Mouse (Mus musculus): ENCODE results near the gene Prkcd. TPM values are rescaled to one million over a fixed set of nuclear protein-coding genes. Genes with fewer than 3 reads are reported as not detected.
"Not testable (repeated sequence)": the region's sequence is repeated elsewhere in the genome, so short reads cannot be mapped to it uniquely, and the experiment has no call there.

Prkcd gene
- total RNA-seq, 2 experiments from 2014 or later: 37.2 to 38.6 TPM

DNA sequence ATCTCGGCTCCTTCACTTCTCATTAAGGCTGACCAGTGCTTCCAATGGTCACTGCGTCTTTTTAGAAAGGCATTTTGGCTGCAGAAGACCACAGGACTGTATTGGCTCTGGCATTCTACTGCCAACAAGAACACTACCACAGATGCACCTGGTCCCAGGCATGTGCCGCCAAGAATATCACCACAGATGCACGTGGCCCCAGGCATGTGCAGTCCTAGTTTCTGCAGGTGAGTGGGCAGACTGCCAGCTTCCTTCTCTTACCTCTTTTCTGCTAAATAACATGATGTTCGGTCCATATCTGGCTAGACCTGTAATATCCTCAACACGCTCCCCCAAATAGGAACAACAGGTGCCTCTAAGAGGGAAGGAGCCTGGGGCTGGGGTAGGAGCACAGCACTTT is 17.8 kb downstream of the Prkcd start:
- no peak for DNase-seq (ENCODE audit: low spot score in 2 of 2)

DNA sequence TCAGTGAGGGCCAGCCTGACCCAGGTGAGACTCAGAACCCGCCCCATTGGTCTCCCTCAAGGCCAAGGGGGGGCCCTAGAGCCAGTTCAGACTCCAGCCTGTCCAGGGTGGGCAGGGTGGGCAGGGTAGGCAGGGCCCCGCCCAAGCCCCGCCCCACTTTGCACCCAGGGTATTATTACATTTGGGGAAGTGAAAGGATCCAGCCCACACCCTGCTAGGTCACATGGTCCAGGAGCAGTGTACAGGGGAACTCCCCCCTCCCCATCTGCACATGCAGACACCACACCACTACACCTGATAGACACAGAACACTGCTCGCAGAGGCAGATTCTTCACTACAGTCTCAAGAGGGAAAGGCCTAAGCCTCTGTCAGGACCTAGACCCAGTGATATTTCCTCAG is 18.3 kb downstream of the Prkcd start:
- no peak for DNase-seq (ENCODE audit: low spot score in 2 of 2)

DNA sequence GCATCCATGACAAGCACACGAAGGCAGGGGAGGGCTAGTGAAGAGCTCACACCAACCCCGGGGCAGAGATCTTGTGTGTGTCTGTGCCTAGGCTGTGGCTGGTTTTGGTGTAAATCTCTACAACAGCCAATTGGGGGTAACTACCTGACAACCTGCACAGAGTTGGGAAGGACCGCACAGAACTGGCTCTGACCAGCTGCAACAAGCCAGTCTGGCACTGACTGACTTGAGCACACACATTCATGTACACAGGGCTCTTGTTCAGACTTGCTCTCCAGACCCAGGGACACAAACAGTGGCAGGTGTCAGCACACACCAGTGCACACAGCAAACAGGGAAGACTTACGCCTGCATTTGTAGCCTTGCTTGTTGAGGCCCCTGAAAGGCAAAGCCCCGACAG is 19.2 kb downstream of the Prkcd start:
- no peak for DNase-seq (ENCODE audit: low spot score in 2 of 2)

DNA sequence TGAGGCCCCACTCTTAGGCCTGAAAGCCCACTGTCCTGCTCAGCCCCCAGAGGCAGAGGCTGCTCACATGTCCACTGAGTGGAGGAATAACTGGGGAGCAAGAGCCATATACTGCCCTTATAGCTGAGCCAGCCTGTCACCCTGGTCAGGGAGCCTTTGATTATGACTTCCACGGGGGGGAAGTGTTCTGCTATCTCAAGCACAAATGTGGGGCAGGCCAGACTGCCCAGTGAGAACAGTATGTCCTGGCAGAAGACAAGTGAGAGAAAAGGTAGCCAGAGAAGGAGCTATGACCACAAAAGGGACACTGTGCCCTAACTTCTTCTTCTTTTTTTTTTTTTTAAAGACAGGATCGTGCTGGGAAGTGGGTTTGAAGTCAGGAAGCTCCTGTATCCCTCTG is 28.9 kb downstream of the Prkcd start:
- DNase-seq (ENCODE audit: low spot score in 2 of 2): no peak

DNA sequence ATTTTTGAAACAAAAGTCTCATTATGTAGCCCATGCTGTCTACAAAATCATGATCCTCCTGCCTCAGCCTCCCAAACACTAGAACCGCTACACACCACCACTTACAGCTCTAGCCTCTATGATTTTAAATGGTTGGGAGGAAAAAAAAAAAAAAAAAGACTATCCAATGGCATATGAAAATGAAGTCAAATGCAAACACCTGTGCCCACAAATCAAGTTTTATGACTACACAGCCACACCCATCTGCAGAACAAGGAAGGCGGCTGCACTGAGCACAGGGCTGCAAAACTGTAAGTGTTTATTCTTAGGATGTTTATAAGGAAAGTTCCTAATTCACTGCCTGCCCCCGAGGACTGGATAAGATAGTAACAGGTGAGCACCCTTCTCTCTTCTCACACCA is 29.6 kb downstream of the Prkcd start:
- DNase-seq (ENCODE audit: low spot score in 2 of 2): no peak

DNA sequence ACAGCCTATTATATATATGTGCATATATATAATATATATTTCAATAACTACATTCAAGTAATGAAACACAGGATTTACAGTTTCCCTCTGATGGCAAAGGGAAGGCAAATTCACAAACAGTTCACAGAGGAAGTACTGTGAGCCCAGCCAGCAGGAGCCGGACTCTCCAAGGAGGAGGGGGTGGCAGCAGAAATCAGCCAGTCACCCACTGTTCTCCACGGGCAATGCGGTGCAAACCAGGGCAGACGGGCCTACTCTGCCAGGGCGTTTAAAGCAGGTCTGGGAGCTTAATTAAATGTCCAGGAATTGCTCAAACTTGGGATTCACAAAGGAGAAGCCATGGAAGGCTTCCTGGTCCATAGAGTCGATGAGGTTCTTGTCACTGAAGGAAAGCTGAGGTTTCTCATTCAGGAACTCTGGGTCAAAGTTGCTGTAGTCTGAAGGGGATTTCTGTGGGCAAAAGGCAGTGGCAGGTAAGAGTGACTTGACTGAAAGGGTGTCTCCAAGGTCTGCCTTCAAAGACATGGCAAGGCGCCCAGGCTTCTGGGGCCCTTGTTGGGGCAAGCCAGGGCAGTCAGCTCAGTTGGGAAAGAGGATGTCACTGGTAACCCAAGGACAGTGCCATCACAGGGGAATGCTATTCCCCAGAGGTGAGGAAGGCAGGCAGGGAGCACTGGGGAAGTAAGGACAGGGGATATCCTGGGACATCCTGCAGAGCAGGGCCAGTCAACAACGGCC is 30.3 kb downstream of the Prkcd start:
- DNase-seq (ENCODE audit: low spot score in 2 of 2): peak in 1 of 2 experiments; percentile 51

DNA sequence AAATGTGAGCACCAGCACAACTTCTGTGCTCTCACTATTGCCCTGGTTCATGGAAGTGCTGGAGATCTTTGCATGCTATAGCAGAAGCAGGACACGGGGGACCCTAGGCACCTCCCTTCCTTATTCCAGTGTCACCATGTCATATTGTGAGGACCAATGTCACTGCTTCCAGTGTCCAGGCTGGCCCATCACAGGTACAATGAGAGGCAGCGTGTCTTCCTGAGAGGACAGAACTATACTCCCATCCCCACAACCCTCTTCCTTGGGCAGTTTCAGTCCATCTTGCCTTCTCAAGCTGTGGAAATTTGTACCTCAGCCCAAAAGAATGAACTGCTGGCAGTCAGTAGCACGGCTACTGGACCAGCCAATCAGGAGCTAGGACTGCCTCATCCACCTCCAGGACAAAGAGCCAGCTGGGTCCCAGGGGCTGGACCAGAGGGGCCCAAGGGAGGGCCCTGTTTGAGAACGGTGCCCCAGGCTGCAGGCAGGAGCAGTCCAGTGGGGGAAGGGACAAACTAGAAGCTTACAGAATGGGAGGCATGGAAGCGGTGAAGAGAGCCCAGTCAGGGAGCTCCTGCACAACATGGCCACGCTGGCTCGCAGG is 31.8 kb downstream of the Prkcd start:
- DNase-seq (ENCODE audit: low spot score in 2 of 2): peak; percentile 36 to 52

DNA sequence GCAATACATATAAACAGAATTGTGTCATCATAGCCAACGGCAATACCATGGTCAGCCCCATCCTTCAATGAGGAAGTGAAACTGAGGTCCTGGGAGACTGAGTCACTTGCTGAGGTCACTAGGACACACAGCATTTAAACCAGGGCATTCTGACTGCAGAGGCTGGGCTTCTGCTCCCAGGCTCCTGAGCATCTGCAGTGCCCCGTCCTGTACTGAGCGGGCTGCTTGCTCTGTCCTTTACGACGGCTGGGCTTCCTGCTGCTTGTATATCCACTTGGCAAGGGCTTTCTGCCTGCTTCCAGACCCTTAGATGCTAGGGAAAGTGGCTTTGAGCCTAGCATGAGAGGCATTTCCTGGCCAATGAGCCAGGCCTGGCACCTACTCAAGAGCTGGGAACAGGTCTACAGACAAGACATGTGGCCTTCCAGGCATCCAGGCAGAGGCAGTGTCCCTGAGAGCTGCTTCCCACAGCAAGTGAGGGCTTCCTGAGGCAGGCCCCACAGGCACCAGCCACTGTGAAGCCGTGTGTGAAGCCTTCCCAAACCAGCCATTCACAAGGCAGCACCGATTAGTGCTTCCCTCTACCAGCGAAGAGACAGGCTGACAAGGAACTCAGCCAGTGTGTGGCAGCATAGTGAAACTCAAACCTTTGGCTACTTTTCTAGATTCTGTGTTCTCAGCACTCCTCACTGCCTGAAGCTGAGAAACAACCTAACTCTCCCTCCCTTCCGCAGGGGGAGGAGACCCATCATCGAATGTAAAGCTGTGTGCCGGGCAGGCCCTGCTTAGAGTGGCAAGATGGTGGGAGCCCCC is 32.5 kb downstream of the Prkcd start:
- DNase-seq (ENCODE audit: low spot score in 2 of 2): peak; percentile 66 to 68

DNA sequence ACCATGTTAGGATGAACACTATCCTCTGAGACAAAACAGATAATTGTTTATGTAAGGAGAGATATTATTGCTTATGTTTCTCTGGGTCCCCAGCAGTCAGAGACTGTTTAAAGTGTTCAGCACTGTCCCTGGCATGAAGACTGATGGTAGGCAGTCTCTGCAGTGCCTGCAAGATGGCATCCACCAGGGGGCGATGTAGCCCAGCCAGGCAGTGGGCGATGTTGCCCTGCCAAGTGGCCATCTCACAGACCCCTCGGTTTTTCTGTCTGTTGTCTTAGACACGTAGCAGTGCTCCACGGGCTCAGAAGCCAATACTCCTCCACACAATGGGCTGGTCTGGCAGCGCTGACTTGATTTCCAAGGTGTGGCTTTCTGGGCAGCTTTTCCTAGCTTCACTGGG is 34.6 kb downstream of the Prkcd start:
- peak; percentile 85 to 88 for DNase-seq (ENCODE audit: low spot score in 2 of 2)

DNA sequence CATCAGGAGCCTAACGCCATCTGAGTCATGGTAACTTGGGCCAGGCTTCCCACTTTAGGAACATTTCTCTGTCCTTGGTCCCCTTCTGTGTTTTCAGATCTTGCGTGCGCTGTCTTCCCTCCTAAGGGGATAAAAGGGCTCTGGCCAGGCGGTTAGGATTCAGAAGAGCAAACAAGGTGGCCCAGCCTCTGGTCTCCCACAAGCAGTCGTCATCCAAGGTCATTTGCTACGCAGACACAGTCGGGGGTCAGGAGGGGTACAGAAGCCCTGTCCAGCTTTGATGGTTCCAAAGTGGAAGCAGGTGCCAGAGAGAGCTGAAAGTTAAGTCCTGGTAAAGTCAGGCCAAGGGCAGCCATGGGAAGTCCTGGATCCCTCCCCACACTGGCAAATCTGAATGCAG is 35.1 kb downstream of the Prkcd start:
- no peak for DNase-seq (ENCODE audit: low spot score in 2 of 2)

DNA sequence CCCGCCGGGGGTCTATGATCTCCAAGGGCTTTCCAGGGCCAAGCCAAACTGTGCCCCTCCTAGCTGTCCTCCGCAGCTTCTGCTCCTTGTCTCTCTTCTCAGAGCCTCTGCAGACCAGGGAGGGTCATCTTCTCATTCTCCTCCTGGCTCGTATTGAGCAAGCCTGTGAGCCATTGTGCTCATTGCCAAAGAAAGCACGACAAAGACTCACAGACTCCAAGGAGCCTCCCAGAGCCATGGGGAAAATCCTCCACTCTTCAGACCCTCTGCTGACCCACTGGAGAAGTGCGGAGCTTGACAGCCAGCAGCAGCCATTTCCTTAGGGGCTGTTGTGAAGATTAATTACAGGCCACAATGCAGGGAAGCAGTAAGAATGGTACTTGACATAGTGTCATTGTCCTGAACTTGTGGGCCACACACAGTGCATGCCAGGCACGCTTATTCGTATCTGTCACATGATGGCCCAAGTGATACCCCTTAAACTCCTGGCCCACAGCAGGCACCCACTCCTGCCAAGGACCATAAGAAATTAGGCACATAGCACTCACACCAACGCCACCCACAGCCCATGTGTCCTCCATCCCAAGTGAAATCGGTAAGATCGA is 35.9 kb downstream of the Prkcd start:
- DNase-seq (ENCODE audit: low spot score in 2 of 2): no peak

DNA sequence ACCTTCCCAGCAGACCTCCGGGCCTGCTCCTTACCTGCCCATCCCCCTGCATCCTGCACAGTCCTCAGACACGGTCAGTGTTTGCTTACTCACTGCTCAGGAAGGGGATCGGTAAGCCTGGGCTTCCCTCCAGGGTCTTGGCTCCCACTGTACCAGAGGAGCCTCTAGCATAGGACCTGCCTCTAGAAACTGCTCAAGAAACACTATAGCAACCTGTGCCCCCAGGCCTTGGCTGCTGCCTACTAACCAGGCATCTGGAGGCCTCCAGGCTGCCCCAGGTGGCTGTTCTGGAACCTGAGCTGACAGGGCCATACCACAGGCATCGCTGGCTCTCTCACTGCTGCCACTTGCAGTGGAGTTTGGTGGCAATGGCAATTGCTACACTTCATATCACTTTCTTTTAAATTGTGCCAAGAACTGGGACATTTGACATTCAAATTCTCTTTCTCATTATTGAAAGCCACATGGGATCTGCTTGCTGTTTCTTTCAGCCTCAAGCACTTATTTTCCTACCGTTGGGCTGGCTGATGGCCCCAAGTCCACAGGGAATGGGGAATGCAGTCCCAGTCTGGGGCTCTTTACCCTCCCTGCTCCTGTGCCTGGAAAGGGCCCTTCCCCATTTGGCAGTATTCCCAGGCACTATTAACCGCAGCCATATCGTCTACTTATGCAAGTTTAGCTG is 39.1 kb downstream of the Prkcd start:
- DNase-seq (ENCODE audit: low spot score in 2 of 2): no peak

DNA sequence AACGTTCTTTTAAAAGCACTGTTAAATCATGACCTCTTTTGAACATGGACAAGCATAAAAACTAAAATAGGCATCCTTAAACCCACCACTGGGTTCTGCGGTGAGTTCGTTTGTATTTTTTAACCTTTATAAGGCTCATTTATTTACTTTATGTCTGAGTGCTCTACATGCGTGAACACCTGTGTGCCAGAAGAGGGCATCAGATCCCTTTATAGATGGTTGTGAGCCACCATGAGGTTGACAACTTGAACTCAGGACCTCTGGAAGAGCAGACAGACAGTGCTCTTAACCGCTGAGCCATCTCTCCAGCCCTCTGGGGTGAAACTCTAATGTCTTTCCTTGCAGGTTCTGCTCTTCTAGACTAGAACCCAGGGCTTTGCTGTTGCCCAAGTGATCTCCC is 40.7 kb downstream of the Prkcd start:
- DNase-seq (ENCODE audit: low spot score in 2 of 2): no peak

DNA sequence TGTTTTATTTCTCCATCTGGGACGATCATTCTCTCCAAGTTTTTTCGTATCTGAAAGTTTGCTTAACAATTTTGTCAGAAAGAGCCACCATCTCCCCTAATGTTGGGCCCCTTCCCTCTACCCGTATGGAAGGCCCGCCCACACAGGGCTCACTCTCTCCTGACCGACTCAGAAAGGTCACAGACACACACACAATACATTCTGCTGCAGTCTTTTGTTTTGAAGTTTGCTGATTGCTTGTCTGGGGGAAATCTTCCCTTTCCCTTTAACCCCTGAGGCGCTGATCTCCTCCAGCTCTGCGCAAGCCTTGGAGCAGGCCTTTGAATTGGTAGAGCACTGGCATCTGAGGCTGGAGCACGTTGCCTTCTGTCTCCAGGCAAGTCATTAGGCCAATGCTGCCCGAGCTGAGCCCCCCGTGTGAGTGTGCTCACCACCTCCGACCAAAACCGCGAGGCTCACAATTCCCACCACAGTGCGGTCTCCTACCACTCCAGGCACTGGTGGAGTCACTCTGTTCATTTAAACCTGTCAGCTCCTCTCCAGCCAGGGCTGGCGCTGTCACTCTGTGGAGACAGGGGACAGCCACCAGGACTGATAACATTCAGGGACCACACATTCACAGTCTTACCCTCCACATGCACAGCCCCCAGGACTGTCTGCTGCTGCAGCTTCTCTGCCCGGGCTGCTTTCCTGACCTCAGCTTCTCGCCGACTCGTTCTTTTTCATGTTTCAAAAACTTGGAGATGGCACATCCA is 41.3 kb downstream of the Prkcd start:
- no peak for DNase-seq (ENCODE audit: low spot score in 2 of 2)

DNA sequence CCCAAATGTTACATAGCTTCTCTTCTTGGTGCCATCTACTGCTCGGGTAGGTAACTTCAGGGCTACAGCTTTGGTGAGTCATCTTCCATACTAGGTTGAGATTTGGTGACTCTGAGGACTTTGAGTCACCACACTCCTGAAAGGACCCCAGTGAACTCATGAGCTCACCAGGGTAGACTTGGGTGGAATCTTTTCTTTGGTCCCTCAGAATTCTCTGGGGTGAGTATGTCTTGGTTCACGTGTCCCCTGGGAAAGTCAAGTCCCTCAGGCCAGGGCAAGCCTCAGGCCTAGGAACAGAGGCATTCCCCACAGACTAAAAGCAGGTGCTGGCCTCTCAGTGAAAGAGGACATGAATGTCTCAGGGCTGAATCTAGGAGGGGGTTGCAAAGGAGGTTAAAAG is 41.9 kb downstream of the Prkcd start:
- DNase-seq (ENCODE audit: low spot score in 2 of 2): no peak

DNA sequence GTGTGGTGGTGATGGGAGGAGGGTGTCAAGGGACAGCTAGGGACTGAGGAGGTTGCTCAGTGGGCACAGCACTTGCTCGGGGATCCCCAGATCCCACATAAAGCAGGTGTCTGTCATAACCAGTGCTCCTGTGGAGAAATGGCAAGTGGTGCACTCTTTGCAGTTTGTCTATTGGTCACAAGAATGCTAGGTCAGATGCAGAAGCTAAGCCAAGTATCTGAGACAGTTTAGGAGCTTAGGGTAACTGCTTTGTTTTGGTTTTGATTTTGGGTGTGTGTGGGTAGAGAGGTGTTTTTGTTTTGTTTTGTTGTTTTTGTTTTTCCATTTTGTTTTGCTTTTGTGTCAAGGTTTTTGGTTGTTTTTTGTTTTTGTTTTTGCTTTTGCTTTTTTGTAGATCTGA is 44.8 kb downstream of the Prkcd start:
- DNase-seq (ENCODE audit: low spot score in 2 of 2): no peak

DNA sequence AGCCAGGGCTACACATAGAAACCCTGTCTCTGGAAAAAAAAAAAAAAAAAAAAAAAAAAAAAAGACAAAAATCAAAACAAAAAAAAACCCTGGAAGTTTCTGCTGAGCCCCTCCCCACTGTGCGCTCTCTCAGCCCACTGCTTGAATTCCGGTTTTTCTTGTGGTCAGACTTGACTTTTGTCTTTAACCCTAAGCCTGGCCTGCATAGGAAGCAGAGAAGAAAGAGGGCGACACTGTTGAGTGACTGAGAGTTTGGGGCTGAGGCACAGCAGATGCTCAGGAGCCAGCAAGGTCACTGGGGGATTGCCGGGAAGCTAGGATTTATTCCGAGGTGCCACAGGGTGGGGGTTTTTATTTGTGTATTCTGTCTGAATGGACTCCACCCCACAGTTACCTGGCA is 46.1 kb downstream of the Prkcd start:
- no peak for DNase-seq (ENCODE audit: low spot score in 2 of 2)

DNA sequence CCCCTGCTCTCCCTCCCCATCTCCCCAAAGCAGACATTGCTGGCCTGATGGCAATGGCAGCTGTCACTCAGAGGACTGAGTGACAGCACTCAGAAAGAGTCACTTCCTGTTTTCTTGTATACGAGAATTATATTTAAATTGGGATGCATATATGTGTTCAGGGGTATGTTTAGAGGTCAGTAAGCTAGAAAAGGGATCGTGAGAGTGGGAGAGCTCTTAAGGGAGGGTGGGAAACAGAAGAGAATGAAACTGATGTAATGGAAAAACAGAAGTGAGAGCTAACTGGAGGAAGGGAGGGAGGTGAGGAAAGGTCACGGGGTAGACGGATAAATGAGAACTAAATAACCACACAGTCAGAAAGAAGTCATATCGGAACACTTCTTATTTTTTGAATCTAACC is 46.8 kb downstream of the Prkcd start:
- DNase-seq (ENCODE audit: low spot score in 2 of 2): no peak

DNA sequence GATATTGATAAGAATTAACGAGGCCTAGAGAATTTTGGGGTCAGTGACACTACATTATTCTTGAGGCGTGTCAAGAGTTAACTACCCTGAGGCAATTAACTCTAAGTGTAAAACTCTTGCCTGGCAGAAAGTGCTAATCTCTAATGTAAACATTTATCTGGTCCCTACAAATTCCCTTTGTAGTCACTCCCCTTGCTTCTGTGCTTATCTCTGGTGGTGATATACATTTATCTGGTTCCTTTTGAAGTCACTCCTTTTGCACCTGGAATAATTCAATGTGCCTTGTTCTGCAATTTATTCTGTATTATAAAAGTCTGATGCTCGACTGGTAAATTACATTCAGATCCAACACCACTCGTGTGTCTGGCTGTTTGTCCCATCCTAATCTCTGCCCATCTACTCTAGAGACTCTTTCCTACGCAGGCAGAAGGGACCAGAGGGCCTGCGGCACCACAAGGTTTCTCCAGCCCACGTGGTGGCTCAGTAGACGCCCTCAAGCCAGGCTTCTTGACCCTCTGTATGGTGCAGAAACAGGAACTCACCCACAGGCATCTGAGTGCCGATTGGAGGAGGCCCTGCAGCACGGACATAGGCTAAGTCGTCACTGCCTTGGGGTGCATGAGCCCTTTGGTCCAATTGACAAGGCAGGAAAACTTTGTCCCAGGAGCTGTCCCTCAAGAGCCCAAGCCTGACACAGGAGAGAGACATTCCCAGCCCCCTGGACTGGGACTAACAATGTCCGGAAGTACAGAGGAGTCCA is 48.5 kb downstream of the Prkcd start:
- DNase-seq (ENCODE audit: low spot score in 2 of 2): not testable (repeated sequence)

DNA sequence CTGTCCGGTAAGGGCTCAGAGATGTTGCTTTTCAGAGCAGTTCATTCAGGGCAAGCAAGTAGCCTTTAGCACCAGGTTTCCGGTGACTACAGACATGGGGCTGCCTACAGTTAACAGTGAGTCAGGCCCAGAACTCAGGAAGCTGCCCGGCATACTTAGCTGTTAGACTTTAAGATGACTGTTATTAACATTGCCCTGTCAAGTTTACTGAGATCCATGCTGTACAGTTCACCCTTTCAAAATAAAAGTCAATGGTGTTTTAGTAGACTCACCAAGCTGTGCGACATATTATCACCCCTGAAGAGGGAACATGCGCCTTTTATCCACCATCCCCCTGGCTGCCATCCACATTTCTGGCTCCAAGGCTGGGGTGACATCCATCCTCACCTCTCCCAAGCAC is 49.8 kb downstream of the Prkcd start:
- no peak for DNase-seq (ENCODE audit: low spot score in 2 of 2)
